Mouse (Mus musculus): ENCODE data around the gene Rubcnl. TPM values are rescaled to one million over a fixed set of nuclear protein-coding genes. Genes with fewer than 3 reads are reported as not detected.

The Rubcnl gene
- total and polyA plus RNA-seq, 3 experiments, result 0.55 to 1.5 (median 1.2) TPM

- Histone ChIP-seq H3K4me3 (no peak overlapping the region), H3K27me3 (ENCODE audit: control insufficient read depth, insufficient read depth, low read length) (no peaks in the 10 kb centered on the region), H3K9ac (ENCODE audit: low read depth, low read length) (no peak overlapping the region), H3K4me1 (ENCODE audit: control insufficient read depth, insufficient read depth, low read length) (peaks cover 3% of the 10 kb centered on the region), H3K79me2 (replicated peaks; ENCODE audit: control insufficient read depth, insufficient read depth, low read length) (no peaks in the 10 kb centered on the region), H3K27ac (no peak overlapping the region), H3K36me3 (ENCODE audit: control insufficient read depth, insufficient read depth, low read length) (no peaks in the 10 kb centered on the region)
- DNase-seq, result no peak
- intact Hi-C loops (cut with DNase I), result no loop called here
- WGBS, result 93% methylated on average over 3 of the region's 3 CpGs
- no peak for TF ChIP-seq EP300 (IDR thresholded peaks at IDR 0.05; ENCODE audit: insufficient read depth, low read depth, low read length)
- no peak for TF ChIP-seq CTCF (IDR thresholded peaks at IDR 0.05)
- no peak for TF ChIP-seq POLR2A (IDR thresholded peaks at IDR 0.05; ENCODE audit: insufficient read depth, low read depth, low read length)
Observed at GRCm38 (mm10) chr14:74981016-74981415, 34.8 kb upstream of the Rubcnl start.

- H3K27me3 ChIP-seq (ENCODE audit: control insufficient read depth, insufficient read depth, low read length), result no peaks in the 10 kb centered on the region
- intact Hi-C loops (cut with DNase I), result no loop called here
- 70% methylated on average over 5 of the region's 5 CpGs for WGBS
- H3K79me2 ChIP-seq (replicated peaks; ENCODE audit: control insufficient read depth, insufficient read depth, low read length), result no peaks in the 10 kb centered on the region
- H3K9ac ChIP-seq (ENCODE audit: low read depth, low read length), result no peak overlapping the region
- no peaks in the 10 kb centered on the region for H3K4me1 ChIP-seq (ENCODE audit: control insufficient read depth, insufficient read depth, low read length)
- TF ChIP-seq EP300 (IDR thresholded peaks at IDR 0.05; ENCODE audit: insufficient read depth, low read depth, low read length), result no peak
- TF ChIP-seq CTCF (IDR thresholded peaks at IDR 0.05), result no peak
- TF ChIP-seq POLR2A (IDR thresholded peaks at IDR 0.05; ENCODE audit: insufficient read depth, low read depth, low read length), result no peak
- no peak overlapping the region for H3K4me3 ChIP-seq
- no peaks in the 10 kb centered on the region for H3K36me3 ChIP-seq (ENCODE audit: control insufficient read depth, insufficient read depth, low read length)
- DNase-seq, result no peak
- no peak overlapping the region for H3K27ac ChIP-seq
Observed at GRCm38 (mm10) chr14:74983079-74983478, 32.7 kb upstream of the Rubcnl start.

DNA sequence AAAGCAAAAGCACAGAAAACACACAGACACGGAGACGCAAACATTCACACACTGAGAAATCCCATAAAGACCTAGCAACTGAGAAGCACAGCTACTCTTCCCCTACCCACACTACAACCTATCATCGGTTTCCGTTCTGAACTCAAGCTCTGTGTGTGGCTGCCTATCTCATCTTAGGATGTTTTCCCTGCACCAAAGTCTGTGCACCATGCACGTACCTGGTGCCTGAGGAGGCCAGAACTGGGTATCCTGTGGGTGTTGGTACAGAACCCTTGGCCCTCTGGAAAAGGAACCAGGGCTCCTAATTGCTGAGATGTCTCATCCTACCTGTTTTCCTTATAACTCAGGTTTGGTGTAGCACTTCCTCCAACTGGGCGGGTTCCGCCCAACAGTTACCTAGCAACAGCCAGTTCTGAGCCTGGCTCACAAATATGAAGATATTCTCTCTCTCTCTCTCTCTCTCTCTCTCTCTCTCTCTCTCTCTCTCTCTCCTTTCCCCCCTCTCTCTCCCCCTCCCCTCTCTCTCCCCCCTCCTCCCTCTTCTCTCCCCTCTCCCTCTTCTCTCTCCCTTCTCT is 30.9 kb upstream of the Rubcnl start:
- Histone ChIP-seq H3K27ac (no peak overlapping the region), H3K79me2 (replicated peaks; ENCODE audit: control insufficient read depth, insufficient read depth, low read length) (no peaks in the 10 kb centered on the region), H3K36me3 (ENCODE audit: control insufficient read depth, insufficient read depth, low read length) (no peaks in the 10 kb centered on the region), H3K4me1 (ENCODE audit: control insufficient read depth, insufficient read depth, low read length) (no peaks in the 10 kb centered on the region), H3K4me3 (no peak overlapping the region), H3K9ac (ENCODE audit: low read depth, low read length) (no peak overlapping the region), H3K27me3 (ENCODE audit: control insufficient read depth, insufficient read depth, low read length) (no peaks in the 10 kb centered on the region)
- DNase-seq, result no peak
- TF ChIP-seq CTCF (IDR thresholded peaks at IDR 0.05) (no peak), POLR2A (IDR thresholded peaks at IDR 0.05; ENCODE audit: insufficient read depth, low read depth, low read length) (no peak), EP300 (IDR thresholded peaks at IDR 0.05; ENCODE audit: insufficient read depth, low read depth, low read length) (no peak)
- intact Hi-C loops (cut with DNase I), result no loop called here
- WGBS, result 80% methylated on average over 7 of the region's 7 CpGs

- TF ChIP-seq CTCF (IDR thresholded peaks at IDR 0.05) (no peak), POLR2A (IDR thresholded peaks at IDR 0.05; ENCODE audit: insufficient read depth, low read depth, low read length) (no peak), EP300 (IDR thresholded peaks at IDR 0.05; ENCODE audit: insufficient read depth, low read depth, low read length) (no peak)
- no peaks in the 10 kb centered on the region for H3K27me3 ChIP-seq (ENCODE audit: control insufficient read depth, insufficient read depth, low read length)
- no peak overlapping the region for H3K27ac ChIP-seq
- no peak for DNase-seq
- H3K79me2 ChIP-seq (replicated peaks; ENCODE audit: control insufficient read depth, insufficient read depth, low read length), result no peaks in the 10 kb centered on the region
- no peaks in the 10 kb centered on the region for H3K4me1 ChIP-seq (ENCODE audit: control insufficient read depth, insufficient read depth, low read length)
- WGBS, result 72% methylated on average over 4 of the region's 4 CpGs
- intact Hi-C loops (cut with DNase I), result no loop called here
- H3K9ac ChIP-seq (ENCODE audit: low read depth, low read length), result no peak overlapping the region
- no peak overlapping the region for H3K4me3 ChIP-seq
- H3K36me3 ChIP-seq (ENCODE audit: control insufficient read depth, insufficient read depth, low read length), result no peaks in the 10 kb centered on the region
Observed at GRCm38 (mm10) chr14:74985658-74986057, 30.2 kb upstream of the Rubcnl start.

DNA sequence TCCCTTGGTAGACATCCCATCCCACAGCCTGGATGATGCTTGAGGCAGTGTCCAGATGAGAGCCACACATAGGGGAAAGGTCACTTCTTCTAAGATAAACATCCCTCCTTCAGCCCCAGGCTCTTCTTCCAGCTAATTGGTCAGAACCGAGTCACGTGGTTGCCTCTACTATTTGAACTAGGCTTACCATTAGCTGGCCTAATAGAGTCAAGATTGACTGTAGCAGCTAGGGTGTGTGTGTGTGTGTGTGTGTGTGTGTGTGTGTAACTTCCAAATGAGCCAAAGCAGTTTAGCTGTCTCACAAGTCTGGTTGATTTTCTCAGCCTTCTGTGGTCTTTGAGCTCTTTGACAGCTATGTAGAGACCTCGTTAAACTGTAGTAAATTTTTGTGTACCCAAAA is 29.3 kb upstream of the Rubcnl start:
- intact Hi-C loops (cut with DNase I), result no loop called here
- H3K4me3 ChIP-seq, result no peak overlapping the region
- 84% methylated on average over 3 of the region's 3 CpGs for WGBS
- H3K27me3 ChIP-seq (ENCODE audit: control insufficient read depth, insufficient read depth, low read length), result no peaks in the 10 kb centered on the region
- H3K9ac ChIP-seq (ENCODE audit: low read depth, low read length), result no peak overlapping the region
- no peaks in the 10 kb centered on the region for H3K79me2 ChIP-seq (replicated peaks; ENCODE audit: control insufficient read depth, insufficient read depth, low read length)
- H3K4me1 ChIP-seq (ENCODE audit: control insufficient read depth, insufficient read depth, low read length), result no peaks in the 10 kb centered on the region
- DNase-seq, result no peak
- no peaks in the 10 kb centered on the region for H3K36me3 ChIP-seq (ENCODE audit: control insufficient read depth, insufficient read depth, low read length)
- no peak overlapping the region for H3K27ac ChIP-seq
- TF ChIP-seq CTCF (IDR thresholded peaks at IDR 0.05) (no peak), EP300 (IDR thresholded peaks at IDR 0.05; ENCODE audit: insufficient read depth, low read depth, low read length) (no peak), POLR2A (IDR thresholded peaks at IDR 0.05; ENCODE audit: insufficient read depth, low read depth, low read length) (no peak)

DNA sequence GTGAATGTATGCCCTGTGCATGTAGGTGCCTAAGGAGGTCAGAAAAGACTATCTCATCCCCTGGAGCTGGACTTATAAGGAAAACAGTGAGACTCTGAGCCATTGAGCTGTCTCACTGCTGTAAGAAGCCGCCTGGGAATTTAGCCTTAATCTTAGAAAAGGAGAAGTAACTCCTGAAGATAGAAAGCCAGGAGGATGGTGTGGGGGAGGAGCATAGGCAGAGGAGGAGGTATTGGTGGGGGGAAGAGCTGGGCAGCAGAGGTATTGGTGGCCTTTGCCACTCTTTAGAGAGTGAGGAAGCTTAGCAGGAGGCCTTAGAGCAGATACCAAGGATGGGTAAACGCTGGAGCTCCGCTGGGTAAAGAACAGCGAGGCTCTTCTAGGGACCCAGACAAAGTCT is 26.5 kb upstream of the Rubcnl start:
- DNase-seq, result no peak
- H3K4me1 ChIP-seq (ENCODE audit: control insufficient read depth, insufficient read depth, low read length), result no peaks in the 10 kb centered on the region
- no peaks in the 10 kb centered on the region for H3K79me2 ChIP-seq (replicated peaks; ENCODE audit: control insufficient read depth, insufficient read depth, low read length)
- intact Hi-C loops (cut with DNase I), result no loop called here
- H3K9ac ChIP-seq (ENCODE audit: low read depth, low read length), result no peak overlapping the region
- H3K27me3 ChIP-seq (ENCODE audit: control insufficient read depth, insufficient read depth, low read length), result no peaks in the 10 kb centered on the region
- H3K27ac ChIP-seq, result no peak overlapping the region
- TF ChIP-seq CTCF (IDR thresholded peaks at IDR 0.05) (no peak), POLR2A (IDR thresholded peaks at IDR 0.05; ENCODE audit: insufficient read depth, low read depth, low read length) (no peak), EP300 (IDR thresholded peaks at IDR 0.05; ENCODE audit: insufficient read depth, low read depth, low read length) (no peak)
- no peaks in the 10 kb centered on the region for H3K36me3 ChIP-seq (ENCODE audit: control insufficient read depth, insufficient read depth, low read length)
- no peak overlapping the region for H3K4me3 ChIP-seq
- 75% methylated on average over 4 of the region's 4 CpGs for WGBS
